Mouse (Mus musculus): ENCODE measurements at regions not wholly inside any gene's neighbourhood (a gene's known extent, or its start where the extent isn't known, plus 50 kb on each side); places are given as distances from the start of the nearest gene placed in this dataset.
A peak's percentile ranks its signal among the peaks of the same experiment; 100 is the strongest.

DNA sequence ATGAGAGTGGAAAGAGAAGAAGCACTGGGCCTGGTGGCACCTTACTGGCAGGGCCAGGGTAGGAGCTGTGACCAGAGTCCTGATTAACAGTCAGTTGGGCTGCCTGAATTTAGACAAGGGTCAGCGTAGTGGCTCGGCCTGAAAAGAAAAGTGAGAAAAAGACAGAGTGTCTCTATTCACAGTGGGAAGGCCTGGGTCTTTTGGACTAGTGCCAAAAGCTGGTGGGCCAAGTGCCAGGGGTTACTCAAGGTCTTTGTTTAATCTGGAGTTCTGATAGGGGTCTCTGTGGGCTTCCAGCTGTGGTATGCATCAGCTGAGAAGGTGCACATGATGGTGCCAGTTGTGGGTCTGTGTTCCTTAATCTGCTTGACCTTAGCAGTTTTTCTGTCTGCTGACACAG is 2129.4 kb upstream of the Pcdh20 start:
- DNase-seq: peak; percentile 6

Data from lung, postnatal 10 days (tissue).